Mouse (Mus musculus): ENCODE data around the gene Olfr873.
"Not testable (repeated sequence)": the region's sequence is repeated elsewhere in the genome, so short reads cannot be mapped to it uniquely, and the experiment has no call there.

Gene Olfr873

GRCm38 (mm10) chr9:20298232-20298631, at the start of gene Olfr873:
Olfr873 (plus strand) TSS chr9:20298532.
- no peak for DNase-seq

- DNase-seq, result no peak
Observed at GRCm38 (mm10) chr9:20282051-20282450, 16.3 kb upstream of the Olfr873 start, which contains the start of gene Olfr39. Olfr39 (plus strand) TSS chr9:20282351.

GRCm38 (mm10) chr9:20295562-20295961, 2.8 kb upstream of the Olfr873 start:
- not testable (repeated sequence) for DNase-seq

- no peak for DNase-seq
Observed at GRCm38 (mm10) chr9:20335994-20336393, 37.7 kb downstream of the Olfr873 start, which contains the start of gene Olfr18. Olfr18 (minus strand) TSS chr9:20336094.

- DNase-seq, result no peak
Observed at GRCm38 (mm10) chr9:20348501-20348900, 50.2 kb downstream of the Olfr873 start.

All from thymus, postnatal 14 days (tissue).